Mouse (Mus musculus) cerebellum, adult 2 months (tissue): Measurements from ENCODE around the gene Nacc1. TPM values are rescaled to one million over a fixed set of nuclear protein-coding genes. Genes with fewer than 3 reads are reported as not detected.

Source experiments
- DNase-seq, 2 experiments: peaks; one replicate each; pipeline ENCODE4 v3.0.0; 2021
- H3K27ac ChIP-seq: fragments of 200-500 bp; 2 replicates; pipeline ENCODE4 v1.5.1; 2012; ENCODE audit warnings: low read length, control low read depth, inconsistent platforms; ENCODE audit not compliant: insufficient read depth
- H3K27me3 ChIP-seq: fragments of 200-500 bp; 2 replicates; pipeline ENCODE4 v1.6.1; 2012; ENCODE audit warnings: inconsistent platforms, mild to moderate bottlenecking, low read length, moderate library complexity; ENCODE audit not compliant: control insufficient read depth, insufficient read depth
- H3K4me1 ChIP-seq: fragments of 200-500 bp; 2 replicates; pipeline ENCODE4 v1.6.1; 2011; ENCODE audit warnings: low read length; ENCODE audit not compliant: control insufficient read depth, insufficient read depth
- H3K4me3 ChIP-seq: fragments of 200-500 bp; replicated peaks from 2 replicates; pipeline ENCODE3; 2011; ENCODE audit warnings: mild to moderate bottlenecking, low read depth, low read length, control low read depth; ENCODE audit not compliant: insufficient read depth
- CTCF ChIP-seq: fragments of 200-500 bp; IDR thresholded peaks from 2 replicates; pipeline ENCODE4 v1.5.1; 2011; ENCODE audit warnings: low read depth, mild to moderate bottlenecking, control low read depth, low read length, moderate library complexity, borderline replicate concordance; ENCODE audit not compliant: insufficient read depth
- POLR2A ChIP-seq: fragments of 200-500 bp; IDR thresholded peaks from 2 replicates; pipeline ENCODE4 v1.6.1; 2011; ENCODE audit warnings: low read length, control low read depth, borderline replicate concordance; ENCODE audit not compliant: insufficient read depth
- WGBS: fragments of 180-500 bp; shearing (Covaris S2); methylation state at CpG from one replicate; pipeline ENCODE4 v1.1.7; 2018; 5-methylcytosine and 5-hydroxymethylcytosine counted together
- polyA plus RNA-seq: library from polyadenylated mRNA; depleted of rRNA; stranded (reverse); fragments of >200 nt; gene quantifications from 2 replicates; pipeline ENCODE4 v1.2.3, GENCODE M21; 2012

Nacc1 gene
- polyA plus RNA-seq, 1 experiment: 91.0 TPM

GRCm38 (mm10) chr8:84700941-84701911 lies 13.6 kb upstream of the Nacc1 start, which contains the start of gene Lyl1:
Gene Lyl1, plus strand, starts transcription at chr8:84701457.
- no peak for TF ChIP-seq POLR2A
- TF ChIP-seq CTCF: no peak
- 45% methylated on average over 34 of the region's 34 CpGs for WGBS
- Histone ChIP-seq H3K27ac (no peak within 1 kb of the TSS), H3K4me1 (peaks cover 16% of the 10 kb centered on the region), H3K4me3 (no peak within 1 kb of the TSS), H3K27me3 (no peaks in the 10 kb centered on the region)
- DNase-seq: peak in 1 of 2 experiments; percentile 31

- peaks cover 16% of the 10 kb centered on the region for H3K4me1 ChIP-seq
- no peak overlapping the region for H3K27ac ChIP-seq
- H3K4me3 ChIP-seq: no peak overlapping the region
- no peaks in the 10 kb centered on the region for H3K27me3 ChIP-seq
- 72% methylated on average over 5 of the region's 5 CpGs for WGBS
- TF ChIP-seq CTCF (no peak), POLR2A (no peak)
- no peak for DNase-seq
Measured at GRCm38 (mm10) chr8:84700526-84700925, 12.9 kb upstream of the Nacc1 start.

DNA sequence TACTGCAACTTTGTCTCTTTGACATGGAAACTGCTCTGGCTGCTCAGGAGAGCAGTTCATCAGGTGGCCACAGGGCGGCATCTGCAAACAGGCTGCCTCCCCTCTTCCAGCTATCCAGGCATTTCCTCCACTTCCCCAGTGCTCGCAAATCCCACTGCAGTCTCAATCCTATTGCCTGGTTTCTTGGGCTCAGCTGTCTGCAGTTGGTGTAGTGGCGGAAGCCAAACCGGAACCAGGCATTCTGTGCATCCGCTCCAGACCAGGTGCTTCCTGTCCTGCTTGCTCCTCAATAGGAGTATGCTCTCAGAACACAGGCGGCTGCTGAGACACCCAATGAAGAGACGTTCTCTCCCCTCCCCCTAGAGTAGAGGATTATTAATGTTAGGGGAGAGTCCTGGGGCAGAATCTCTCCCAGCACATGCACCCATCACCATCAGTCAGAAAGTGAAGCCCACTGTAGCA lies 12.2 kb upstream of the Nacc1 start:
- peak; percentile 57 to 68 for DNase-seq
- H3K4me3 ChIP-seq: no peak overlapping the region
- peak; percentile 85 for TF ChIP-seq CTCF
- TF ChIP-seq POLR2A: no peak
- H3K27ac ChIP-seq: no peak overlapping the region
- WGBS: 16% methylated on average over 7 of the region's 7 CpGs
- peaks cover 13% of the 10 kb centered on the region for H3K4me1 ChIP-seq
- no peaks in the 10 kb centered on the region for H3K27me3 ChIP-seq

DNA sequence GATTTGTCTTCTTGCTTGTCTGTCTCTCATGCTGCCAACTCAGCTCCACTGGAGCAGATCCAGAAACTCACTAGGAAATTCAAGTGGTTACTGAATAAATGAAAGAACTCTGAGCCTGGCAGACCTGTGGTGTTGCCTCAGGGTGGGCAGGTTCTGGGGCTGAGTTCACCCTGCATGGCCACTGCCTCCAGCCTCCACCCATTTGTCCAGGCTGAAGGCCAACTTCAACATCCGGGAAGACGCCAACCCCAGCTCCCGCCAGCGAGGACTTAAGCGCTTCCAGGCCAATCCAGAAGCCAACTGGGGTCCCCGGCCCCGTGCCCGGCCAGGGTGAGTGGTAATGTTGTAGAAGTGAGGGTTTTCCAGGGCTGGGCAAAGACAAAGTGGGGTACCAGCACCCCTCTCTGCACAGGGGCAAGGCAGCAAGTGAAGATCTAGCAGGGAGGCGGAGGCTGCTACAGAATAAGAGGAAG lies 11.3 kb upstream of the Nacc1 start:
- TF ChIP-seq POLR2A (no peak), CTCF (no peak)
- Histone ChIP-seq H3K4me3 (no peak overlapping the region), H3K4me1 (peaks cover 13% of the 10 kb centered on the region), H3K27ac (no peak overlapping the region; the same call in 1 of the 2 replicates), H3K27me3 (no peaks in the 10 kb centered on the region)
- DNase-seq: peak; percentile 46 to 48
- WGBS: 18% methylated on average over 9 of the region's 9 CpGs

DNA sequence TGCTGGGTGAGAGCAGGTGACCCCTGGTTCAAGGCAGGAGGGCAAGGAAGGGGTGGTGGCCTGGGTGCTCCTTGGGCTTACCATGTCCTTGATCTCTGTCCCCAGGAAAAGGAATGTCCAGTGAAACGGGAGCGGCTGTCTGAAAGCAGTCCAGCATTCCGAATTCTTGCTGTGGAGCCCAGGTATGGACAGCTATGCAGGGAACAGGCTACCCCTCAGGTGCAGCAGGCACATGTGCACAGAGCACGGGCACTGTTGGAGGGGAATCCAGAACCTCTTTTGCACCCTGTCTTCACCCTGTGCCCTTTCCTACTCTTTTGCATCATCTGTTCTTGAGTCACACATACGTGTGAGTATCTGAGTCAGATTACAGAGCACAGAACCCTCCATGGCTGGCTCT lies 10.6 kb upstream of the Nacc1 start:
- WGBS: 93% methylated on average over 5 of the region's 5 CpGs
- Histone ChIP-seq H3K27me3 (no peaks in the 10 kb centered on the region), H3K4me3 (no peak overlapping the region), H3K27ac (no peak overlapping the region), H3K4me1 (peaks cover 13% of the 10 kb centered on the region)
- no peak for TF ChIP-seq POLR2A
- TF ChIP-seq CTCF: no peak
- no peak for DNase-seq

DNA sequence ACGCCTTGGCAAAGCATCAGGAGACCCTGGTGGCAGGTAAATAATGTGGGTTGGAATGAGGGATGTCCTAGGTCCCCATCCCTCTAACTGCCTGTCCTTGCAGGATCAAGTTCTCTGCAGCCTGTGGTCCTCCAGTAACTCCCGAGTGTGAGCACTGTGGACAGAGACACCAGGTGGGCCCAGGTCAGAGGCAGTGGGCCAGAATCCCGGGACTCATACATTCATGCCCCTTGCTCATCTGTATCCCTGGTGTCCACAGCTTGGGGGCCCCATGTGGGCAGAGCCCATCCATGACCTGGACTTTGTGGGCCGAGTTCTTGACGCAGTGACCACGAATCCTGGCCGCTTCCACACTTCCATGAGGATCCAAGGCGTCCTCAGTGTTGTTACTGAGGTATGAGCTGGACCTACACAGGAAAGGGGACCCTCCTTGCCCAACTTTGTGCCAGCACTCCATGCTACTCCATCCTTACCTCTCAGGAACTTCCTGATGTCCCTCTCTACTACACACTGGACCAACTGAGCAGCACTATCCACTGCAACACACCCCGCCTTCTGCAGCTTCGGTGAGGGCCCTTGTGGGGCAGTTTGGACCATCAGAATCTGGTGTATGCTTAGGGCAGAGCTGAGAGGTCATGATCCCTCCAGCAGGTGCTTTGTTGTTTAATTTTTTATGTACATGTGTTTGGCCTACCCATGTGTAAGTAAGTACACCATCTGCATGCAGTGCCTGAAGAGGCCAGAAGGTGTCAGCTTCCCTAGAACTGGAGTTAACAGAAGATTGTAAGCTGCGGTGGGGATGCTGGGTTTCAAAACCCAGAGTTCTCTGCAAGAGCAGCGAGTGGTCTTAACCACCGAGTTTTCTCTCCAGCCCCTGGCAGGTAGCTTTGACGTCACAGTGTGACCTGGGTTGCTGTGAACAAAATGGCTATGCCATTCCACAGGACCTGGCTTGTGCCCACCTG lies 9.8 kb upstream of the Nacc1 start:
- DNase-seq: peak in 1 of 2 experiments; percentile 58
- Histone ChIP-seq H3K27me3 (no peaks in the 10 kb centered on the region), H3K4me3 (no peak overlapping the region), H3K27ac (no peak overlapping the region), H3K4me1 (peaks cover 13% of the 10 kb centered on the region)
- TF ChIP-seq POLR2A (no peak), CTCF (peak; percentile 53; the same call in 1 of the 2 replicates)
- WGBS: 70% methylated on average over 14 of the region's 14 CpGs

- Histone ChIP-seq H3K4me3 (no peak overlapping the region), H3K4me1 (peaks cover 12% of the 10 kb centered on the region), H3K27ac (no peak overlapping the region), H3K27me3 (no peaks in the 10 kb centered on the region)
- no peak for TF ChIP-seq CTCF
- no peak for TF ChIP-seq POLR2A
- DNase-seq: no peak
- 90% methylated on average over 6 of the region's 6 CpGs for WGBS
Measured at GRCm38 (mm10) chr8:84695140-84695539, 7.5 kb upstream of the Nacc1 start.
